8 mouse cellular contexts compared by ENCODE assay signal in genomic region chr10:95191881-95192280, GRCm38 (mm10).
A peak's percentile ranks its signal among the peaks of the same experiment; 100 is the strongest.
DNase-seq lines count a peak whose midpoint lies in the region; ATAC-seq and TF ChIP-seq lines count a peak whose summit lies in the region.

No protein-coding gene starts in this region.

- no peak overlapping the region for H3K9ac ChIP-seq in liver, embryonic 11.5 days (ENCODE audit: low read depth, low read length)

- peak; percentile 71 for ATAC-seq in liver, embryonic 11.5 days (replicated peaks; ENCODE audit: low FRiP score)

- DNase-seq in kidney, adult 9 months = peak; percentile 40
- DNase-seq in kidney, adult 18-20 months = no peak
- DNase-seq in heart, adult 11 months = peak; percentile 98
- no peak for DNase-seq in liver, embryonic 11.5 days (ENCODE audit: low spot score)
- DNase-seq in embryonic facial prominence, embryonic 10.5 days (ENCODE audit: low spot score) = no peak
- no peak for DNase-seq in urinary bladder, postnatal 10 days (ENCODE audit: low spot score)
- no peak for DNase-seq in right cerebral cortex, postnatal 14 days

- TF ChIP-seq POLR2A in myocyte (IDR thresholded peaks at IDR 0.05; ENCODE audit: insufficient read length, low read depth) = no peak

- H3K79me2 ChIP-seq in myocyte (ENCODE audit: control insufficient read depth, insufficient read depth) = no peaks in the 10 kb centered on the region

- H3ac ChIP-seq in myocyte (ENCODE audit: control insufficient read depth, insufficient read length) = no peak overlapping the region

- WGBS in liver, embryonic 11.5 days = 37% methylated on average over 3 of the region's 3 CpGs
- WGBS in embryonic facial prominence, embryonic 10.5 days = 81% methylated on average over 3 of the region's 3 CpGs

- no peak overlapping the region for H3K4me3 ChIP-seq in liver, embryonic 11.5 days (ENCODE audit: low read depth, low read length)
- no peak overlapping the region for H3K4me3 ChIP-seq in myocyte
- H3K4me3 ChIP-seq in embryonic facial prominence, embryonic 10.5 days = no peak overlapping the region

- H3K36me3 ChIP-seq in liver, embryonic 11.5 days (ENCODE audit: control insufficient read depth, insufficient read depth, low read length) = no peaks in the 10 kb centered on the region
- H3K36me3 ChIP-seq in myocyte (ENCODE audit: control insufficient read depth, insufficient read depth) = no peaks in the 10 kb centered on the region
- H3K36me3 ChIP-seq in embryonic facial prominence, embryonic 10.5 days (replicated peaks) = no peaks in the 10 kb centered on the region

- H3K4me1 ChIP-seq in liver, embryonic 11.5 days (replicated peaks; ENCODE audit: control insufficient read depth, insufficient read depth, low read length) = peaks cover 13% of the 10 kb centered on the region
- peaks cover 27% of the 10 kb centered on the region for H3K4me1 ChIP-seq in embryonic facial prominence, embryonic 10.5 days

- H3K27ac ChIP-seq in liver, embryonic 11.5 days (ENCODE audit: low read depth, low read length) = no peak overlapping the region
- H3K27ac ChIP-seq in embryonic facial prominence, embryonic 10.5 days (replicated peaks) = no peak overlapping the region

- H3K4me2 ChIP-seq in liver, embryonic 11.5 days = peak overlapping the region; percentile 35
- peak overlapping the region; percentile 41 for H3K4me2 ChIP-seq in myocyte (ENCODE audit: low read depth)

- H3K27me3 ChIP-seq in liver, embryonic 11.5 days (replicated peaks; ENCODE audit: control insufficient read depth, insufficient read depth, low read length) = no peaks in the 10 kb centered on the region
- no peaks in the 10 kb centered on the region for H3K27me3 ChIP-seq in myocyte (ENCODE audit: control insufficient read depth, insufficient read depth, insufficient read length)
- H3K27me3 ChIP-seq in embryonic facial prominence, embryonic 10.5 days (replicated peaks; ENCODE audit: low read depth, poor library complexity, severe bottlenecking) = no peaks in the 10 kb centered on the region

- no peaks in the 10 kb centered on the region for H3K9me3 ChIP-seq in liver, embryonic 11.5 days (ENCODE audit: control insufficient read depth, low read length)
- H3K9me3 ChIP-seq in embryonic facial prominence, embryonic 10.5 days = peaks cover 5% of the 10 kb centered on the region; the same call in 1 of the 2 replicates

TF ChIP-seq in myocyte, 11 proteins besides CTCF, POLR2A, EP300 and RAD21:
- no peak for TF ChIP-seq MYOG (IDR thresholded peaks at IDR 0.05; ENCODE audit: control insufficient read depth in 1 of 3, insufficient read depth in 1 of 3, insufficient read length in 2 of 3, low read depth in 2 of 3)

Comparison
In these comparisons a context has a peak if more than half of its experiments do, and no peak if none do; other contexts are left out.
1. DNase-seq: peak in kidney, adult 9 months (single experiment) and heart, adult 11 months (single experiment); none in kidney, adult 18-20 months (single experiment), liver, embryonic 11.5 days (single experiment), embryonic facial prominence, embryonic 10.5 days (single experiment), urinary bladder, postnatal 10 days (single experiment) and right cerebral cortex, postnatal 14 days (single experiment).